Mouse (Mus musculus): ENCODE data around the gene Muc5ac.

The Muc5ac gene

DNA sequence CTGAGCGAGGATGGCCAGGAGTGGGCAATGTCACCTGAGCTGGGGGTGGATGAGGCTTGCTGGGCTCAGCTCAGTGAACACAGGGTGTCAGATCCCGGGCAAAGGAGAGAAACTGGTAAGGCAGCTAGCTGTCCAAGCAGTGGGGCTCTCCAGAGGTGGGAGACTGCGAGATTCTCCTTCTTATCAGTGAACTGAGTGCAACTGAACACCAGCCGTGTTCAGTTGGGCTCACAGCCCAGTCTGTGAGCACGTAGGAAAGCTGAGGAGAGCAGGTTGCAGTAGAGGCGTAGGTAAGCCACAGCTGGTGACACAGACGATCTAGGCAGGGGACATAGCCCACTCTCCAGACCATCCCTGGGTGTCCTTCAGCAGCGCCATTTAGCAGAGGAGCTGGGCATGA lies 47.7 kb downstream of the Muc5ac start:
- no peak for DNase-seq

DNA sequence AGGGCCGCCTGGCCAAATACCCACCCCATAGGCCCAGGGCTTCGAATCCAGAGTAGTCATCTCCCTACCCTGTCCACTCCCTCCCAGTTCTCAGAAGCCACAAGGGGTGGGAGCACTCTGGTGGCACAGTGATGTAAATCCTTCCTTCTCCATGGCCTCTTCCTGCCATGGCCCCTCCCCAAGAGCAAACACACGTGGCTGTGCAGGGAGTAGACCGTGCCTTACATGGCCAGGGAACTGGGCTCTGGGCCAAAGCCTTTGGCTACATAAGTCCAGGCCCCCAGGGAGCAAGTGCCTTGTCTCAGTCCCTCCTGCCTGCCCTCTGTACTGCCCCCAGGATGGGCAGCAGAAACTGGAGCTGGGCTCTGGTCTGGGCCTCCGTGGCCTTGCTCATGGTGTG lies 50.0 kb downstream of the Muc5ac start, which contains the start of gene Muc5b:
Gene Muc5b, plus strand, starts transcription at position 292 of the 400 bp plus-strand sequence.
- DNase-seq: no peak

DNA sequence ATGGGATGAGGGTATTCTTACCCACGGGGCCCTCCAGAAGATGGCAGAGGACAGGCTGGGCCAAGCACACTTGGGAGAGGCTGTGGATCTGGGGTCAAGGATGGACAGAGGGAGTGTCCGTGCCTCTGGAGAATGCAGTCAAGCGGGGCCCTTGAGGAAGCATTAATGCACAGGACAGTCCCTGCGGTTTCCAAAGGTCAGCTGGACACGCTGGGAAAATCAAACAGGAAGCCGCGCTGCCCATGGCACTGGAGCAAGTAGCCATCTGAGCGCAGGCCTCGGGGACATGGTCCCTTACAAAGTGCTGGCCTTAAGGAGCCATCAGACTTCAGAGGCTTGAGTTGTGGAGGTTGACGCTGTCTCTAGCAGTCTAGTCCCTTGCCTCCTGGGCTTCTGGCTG lies 51.6 kb downstream of the Muc5ac start:
- no peak for DNase-seq

DNA sequence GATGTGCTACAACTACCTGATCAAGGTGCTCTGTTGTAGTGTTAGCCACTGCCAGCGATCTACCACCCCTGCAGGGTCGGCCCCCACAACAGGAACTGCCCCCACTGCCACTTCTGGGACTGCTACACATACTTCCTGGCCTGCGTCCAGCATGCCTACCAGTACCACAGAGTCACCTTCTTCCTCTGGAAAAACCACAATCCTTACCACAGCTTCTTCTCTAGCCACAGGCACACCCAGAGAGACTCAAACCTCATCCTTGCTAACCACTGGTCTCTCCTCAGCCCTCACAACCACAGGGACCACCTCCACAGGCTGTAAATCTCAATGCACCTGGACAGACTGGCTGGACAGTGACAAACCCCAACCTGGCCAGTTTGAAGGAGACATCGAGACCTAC lies 72.3 kb downstream of the Muc5ac start:
- DNase-seq: no peak

All from cerebellum, postnatal 25 days (tissue).